ENCODE assay signal across 20 mouse cellular contexts in the genomic region with DNA sequence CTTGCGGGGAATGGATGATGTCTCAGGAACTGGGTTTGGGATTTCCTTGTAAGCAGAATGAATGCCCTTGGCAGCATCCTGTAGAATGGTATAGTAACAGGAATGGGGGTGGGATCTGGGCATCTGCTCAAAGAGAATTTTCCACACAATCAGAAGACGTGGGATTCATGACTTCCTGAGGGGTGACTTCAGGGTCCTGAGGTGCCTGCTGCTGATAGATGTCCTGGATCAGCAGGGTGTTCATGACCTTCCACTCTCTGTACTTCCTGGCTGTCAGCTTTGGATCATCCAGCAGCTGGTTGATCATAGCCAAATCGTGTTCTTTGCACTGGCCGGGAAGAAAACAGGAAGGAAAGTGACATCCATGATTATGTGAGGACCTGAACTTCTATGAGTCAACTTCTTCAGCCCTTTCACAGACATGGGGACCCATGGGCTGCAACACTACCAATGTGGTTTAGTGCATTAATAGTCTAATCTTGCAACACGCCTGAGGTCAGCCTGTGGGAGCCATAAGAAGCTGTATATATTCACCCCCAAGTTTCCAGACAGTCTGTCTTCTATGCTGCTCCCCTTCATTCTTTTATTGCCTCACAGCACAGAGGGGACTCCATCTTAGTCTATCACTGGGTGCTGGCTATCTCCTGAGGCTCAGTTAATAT.
A peak's percentile ranks its signal among the peaks of the same experiment; 100 is the strongest.
DNase-seq lines count a peak whose midpoint lies in the region; ATAC-seq and TF ChIP-seq lines count a peak whose summit lies in the region.
"Had no signal": no experiment of that assay in that cellular context is flagged by ENCODE, and none has a peak within 500 bp of the region (broad histone marks: within the 10 kb centered on the region; RNA-seq: fewer than 3 reads in every experiment).

No protein-coding gene starts in this region.

- no peaks in the 10 kb centered on the region for H3K9me3 ChIP-seq in kidney, embryonic 14.5 days (ENCODE audit: control insufficient read depth, low read length)
- H3K9me3 ChIP-seq in lung, embryonic 14.5 days (ENCODE audit: low read depth, low read length) = no peaks in the 10 kb centered on the region
- no peaks in the 10 kb centered on the region for H3K9me3 ChIP-seq in hindbrain, embryonic 10.5 days
- H3K9me3 ChIP-seq: embryonic facial prominence, embryonic 13.5 days; heart, embryonic 15.5 days; limb, embryonic 10.5 days; stomach, embryonic 15.5 days had no signal

- H3K4me3 ChIP-seq in kidney, adult 2 months (ENCODE audit: insufficient read depth, low read depth, low read length) = no peak overlapping the region
- no peak overlapping the region for H3K4me3 ChIP-seq in kidney, embryonic 14.5 days (ENCODE audit: low read length)
- no peak overlapping the region for H3K4me3 ChIP-seq in lung, embryonic 14.5 days (ENCODE audit: low read depth, low read length)
- no peak overlapping the region for H3K4me3 ChIP-seq in hindbrain, embryonic 10.5 days
- H3K4me3 ChIP-seq: embryonic facial prominence, embryonic 13.5 days; heart, embryonic 15.5 days; left cerebral cortex, adult 2 months; limb, embryonic 10.5 days; stomach, embryonic 15.5 days had no signal

- WGBS in kidney, adult 2 months = 65% methylated on average over 5 of the region's 5 CpGs
- WGBS in kidney, embryonic 14.5 days = 60% methylated on average over 5 of the region's 5 CpGs
- WGBS in lung, embryonic 14.5 days = 57% methylated on average over 5 of the region's 5 CpGs
- 79% methylated on average over 5 of the region's 5 CpGs for WGBS in hindbrain, embryonic 10.5 days

- no peak overlapping the region for H3K9ac ChIP-seq in kidney, embryonic 14.5 days (ENCODE audit: low read depth, low read length)
- H3K9ac ChIP-seq in lung, embryonic 14.5 days = no peak overlapping the region
- H3K9ac ChIP-seq: embryonic facial prominence, embryonic 13.5 days; heart, embryonic 15.5 days; stomach, embryonic 15.5 days had no signal

- ATAC-seq in kidney, embryonic 14.5 days (ENCODE audit: low FRiP score, low TSS enrichment) = no peak
- ATAC-seq in lung, embryonic 14.5 days (ENCODE audit: insufficient read depth) = peak; percentile 52; the same call in 1 of the 2 replicates
- ATAC-seq: forebrain, embryonic 16.5 days; inflammation-experienced regulatory T-cells, adult 6 months; midbrain, embryonic 16.5 days had no signal

- H3K27me3 ChIP-seq in kidney, adult 2 months (replicated peaks; ENCODE audit: control insufficient read depth, insufficient read depth, low read length) = no peaks in the 10 kb centered on the region
- no peaks in the 10 kb centered on the region for H3K27me3 ChIP-seq in kidney, embryonic 14.5 days (ENCODE audit: control insufficient read depth, insufficient read depth, low read length)
- no peaks in the 10 kb centered on the region for H3K27me3 ChIP-seq in lung, embryonic 14.5 days (ENCODE audit: insufficient read depth, low read length)
- H3K27me3 ChIP-seq in hindbrain, embryonic 10.5 days (ENCODE audit: insufficient read depth, poor library complexity, severe bottlenecking) = no peaks in the 10 kb centered on the region
- H3K27me3 ChIP-seq: embryonic facial prominence, embryonic 13.5 days; heart, embryonic 15.5 days; stomach, embryonic 15.5 days had no signal

- peak; percentile 13 for DNase-seq in kidney, adult 2 months
- peak; percentile 35 for DNase-seq in lung, embryonic 14.5 days
- no peak for DNase-seq in lung, postnatal 4 days
- DNase-seq in kidney, postnatal 14 days = peak; percentile 43
- DNase-seq in heart, adult 8-10 months (ENCODE audit: low spot score) = no peak
- DNase-seq in hindbrain, embryonic 10.5 days (ENCODE audit: low spot score) = no peak
- DNase-seq: cerebellum, adult 8-10 months; heart, adult 18-20 months; lung, adult 2 months; right cerebral cortex, postnatal 14 days; thymus, adult 2 months had no signal

- no peak overlapping the region; the same call in 1 of the 2 replicates for H3K27ac ChIP-seq in kidney, adult 2 months (ENCODE audit: insufficient read depth, low read depth, low read length)
- no peak overlapping the region for H3K27ac ChIP-seq in kidney, embryonic 14.5 days (ENCODE audit: low read depth, low read length)
- no peak overlapping the region for H3K27ac ChIP-seq in lung, embryonic 14.5 days (ENCODE audit: low read depth)
- H3K27ac ChIP-seq in hindbrain, embryonic 10.5 days = no peak overlapping the region
- H3K27ac ChIP-seq: embryonic facial prominence, embryonic 13.5 days; heart, embryonic 15.5 days; left cerebral cortex, adult 2 months; limb, embryonic 10.5 days; stomach, embryonic 15.5 days had no signal

- H3K36me3 ChIP-seq in kidney, adult 2 months (ENCODE audit: control insufficient read depth, insufficient read depth, low read length) = no peaks in the 10 kb centered on the region
- no peaks in the 10 kb centered on the region for H3K36me3 ChIP-seq in kidney, embryonic 14.5 days (ENCODE audit: control insufficient read depth, insufficient read depth, low read length)
- no peaks in the 10 kb centered on the region for H3K36me3 ChIP-seq in lung, embryonic 14.5 days (ENCODE audit: insufficient read depth)
- H3K36me3 ChIP-seq in hindbrain, embryonic 10.5 days = no peaks in the 10 kb centered on the region
- H3K36me3 ChIP-seq: embryonic facial prominence, embryonic 13.5 days; heart, embryonic 15.5 days; limb, embryonic 10.5 days; stomach, embryonic 15.5 days had no signal

- H3K4me2 ChIP-seq in kidney, embryonic 14.5 days (replicated peaks; ENCODE audit: low read depth, low read length) = no peak overlapping the region
- no peak overlapping the region for H3K4me2 ChIP-seq in lung, embryonic 14.5 days
- H3K4me2 ChIP-seq: embryonic facial prominence, embryonic 13.5 days; heart, embryonic 15.5 days; stomach, embryonic 15.5 days had no signal

- no peak for TF ChIP-seq CTCF in kidney, adult 2 months (conservative IDR thresholded peaks at IDR 0.05; ENCODE audit: insufficient read depth, insufficient read length, low read depth, low read length)
- TF ChIP-seq CTCF in lung, embryonic 14.5 days (IDR thresholded peaks at IDR 0.05; ENCODE audit: low read depth) = no peak

- no peaks in the 10 kb centered on the region for H3K4me1 ChIP-seq in kidney, adult 2 months (ENCODE audit: control insufficient read depth, insufficient read depth, low read length)
- H3K4me1 ChIP-seq in kidney, embryonic 14.5 days (ENCODE audit: control insufficient read depth, insufficient read depth, low read length) = no peaks in the 10 kb centered on the region; the same call in 1 of the 2 replicates
- H3K4me1 ChIP-seq in lung, embryonic 14.5 days (ENCODE audit: insufficient read depth) = no peaks in the 10 kb centered on the region
- H3K4me1 ChIP-seq in hindbrain, embryonic 10.5 days (replicated peaks) = no peaks in the 10 kb centered on the region
- H3K4me1 ChIP-seq: heart, embryonic 15.5 days; limb, embryonic 10.5 days; stomach, embryonic 15.5 days had no signal

- no peak for TF ChIP-seq POLR2A in kidney, adult 2 months (IDR thresholded peaks at IDR 0.05; ENCODE audit: low read depth, low read length)

Comparison
In these comparisons a context has a peak if more than half of its experiments do, and no peak if none do; other contexts are left out.
1. DNase-seq: peak in kidney, adult 2 months (single experiment), lung, embryonic 14.5 days (single experiment) and kidney, postnatal 14 days (single experiment); none in lung, postnatal 4 days (0 of 2), heart, adult 8-10 months (single experiment) and hindbrain, embryonic 10.5 days (single experiment).